Mouse (Mus musculus) megakaryocyte, embryonic 14.5 days (primary cell): ENCODE data around the gene Mex3b. TPM values are rescaled to one million over a fixed set of nuclear protein-coding genes. Genes with fewer than 3 reads are reported as not detected.

Experiments used
- H3K27me3 ChIP-seq: replicated peaks from 2 replicates; pipeline ENCODE3; 2012; ENCODE audit warnings: inconsistent platforms
- H3K36me3 ChIP-seq: replicated peaks from 2 replicates; pipeline ENCODE3; 2012; ENCODE audit warnings: low read length, inconsistent platforms, mixed read lengths
- H3K4me1 ChIP-seq: 2 replicates; pipeline ENCODE4 v1.6.1; 2012; ENCODE audit warnings: inconsistent platforms
- H3K4me3 ChIP-seq: replicated peaks from 2 replicates; pipeline ENCODE3; 2012; ENCODE audit warnings: moderate library complexity, mild to moderate bottlenecking, inconsistent platforms
- H3K9me3 ChIP-seq: 2 replicates; pipeline ENCODE4 v1.6.1; 2012; ENCODE audit warnings: inconsistent platforms
- FLI1 ChIP-seq: IDR thresholded peaks from 2 replicates; pipeline ENCODE4 v1.6.1; 2012; ENCODE audit warnings: low read length, inconsistent platforms, mixed read lengths
- GATA1 ChIP-seq: IDR thresholded peaks from 3 replicates; pipeline ENCODE4 v1.6.1; 2012; ENCODE audit warnings: mixed read lengths, low read length, inconsistent platforms, borderline replicate concordance
- polyA plus RNA-seq: library from polyadenylated mRNA; stranded (reverse); fragments of >175 nt; gene quantifications from 2 replicates; pipeline ENCODE4 v1.2.3, GENCODE M21; 2012; ENCODE audit warnings: low replicate concordance; ENCODE audit not compliant: insufficient read depth

Mex3b gene
- polyA plus RNA-seq, 1 experiment: 1.7 TPM

DNA sequence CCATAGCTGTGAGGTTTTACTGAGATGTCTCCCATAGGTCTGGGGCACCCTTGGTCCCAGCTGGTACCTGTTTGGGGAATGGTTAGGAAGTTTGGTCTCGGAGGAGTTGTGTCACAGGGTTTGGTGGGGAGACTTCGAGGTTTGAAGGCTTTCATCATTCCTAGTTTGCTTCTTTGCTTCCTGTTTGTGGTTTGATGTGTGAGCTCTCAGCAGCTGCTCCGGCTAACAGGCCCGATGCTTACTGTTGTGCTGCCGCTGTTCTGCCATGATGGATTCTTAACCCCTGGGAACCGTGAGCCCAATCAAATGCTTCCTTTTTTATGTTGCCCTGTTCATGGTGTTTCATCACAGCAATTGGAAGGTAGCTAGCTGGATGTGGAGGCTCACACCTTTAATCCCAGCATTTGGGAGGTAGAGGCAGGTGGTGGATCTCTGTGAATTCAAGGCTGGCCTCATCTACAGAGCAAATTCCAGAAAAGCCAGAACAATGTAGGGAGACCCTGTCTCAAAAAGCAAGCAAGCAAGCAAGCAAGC lies 23.3 kb downstream of the Mex3b start:
- no peaks in the 10 kb centered on the region for H3K9me3 ChIP-seq
- H3K4me3 ChIP-seq: no peak overlapping the region
- no peak for TF ChIP-seq GATA1
- no peak for TF ChIP-seq FLI1
- peaks cover 20% of the 10 kb centered on the region for H3K27me3 ChIP-seq
- no peaks in the 10 kb centered on the region for H3K36me3 ChIP-seq
- H3K4me1 ChIP-seq: peaks cover 7% of the 10 kb centered on the region

DNA sequence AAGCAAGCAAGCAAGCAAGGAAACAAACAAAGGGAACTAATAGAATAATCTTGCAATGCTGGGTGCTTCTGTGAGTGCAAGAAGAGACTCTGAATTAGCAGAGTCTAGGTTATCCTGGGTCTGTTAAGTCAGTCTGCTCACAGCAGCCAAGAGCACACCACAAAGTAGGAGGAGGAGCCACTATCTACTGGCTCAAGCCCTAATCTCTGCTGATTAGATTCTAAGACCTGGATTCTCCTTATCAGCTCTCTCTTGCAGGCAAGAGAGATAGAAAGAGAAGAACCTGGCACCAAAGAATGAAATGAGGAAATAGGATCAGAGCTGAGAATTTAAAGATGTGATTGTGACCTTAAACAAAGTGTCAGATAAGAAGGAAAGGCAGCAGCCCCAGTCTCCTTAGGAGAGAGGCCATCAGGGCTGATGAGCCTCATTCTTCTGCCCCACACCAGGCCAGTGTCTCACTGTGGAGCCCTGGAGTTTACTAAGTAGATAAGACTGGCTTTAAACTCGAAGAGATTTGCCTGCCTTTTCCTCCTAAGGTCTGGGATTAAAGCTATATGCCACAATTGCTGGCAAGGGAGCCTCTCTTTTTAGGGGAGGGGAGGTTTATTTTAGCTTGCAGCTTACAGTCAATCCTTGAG lies 23.9 kb downstream of the Mex3b start:
- H3K4me3 ChIP-seq: no peak overlapping the region
- TF ChIP-seq FLI1 (no peak), GATA1 (no peak)
- peaks cover 7% of the 10 kb centered on the region for H3K4me1 ChIP-seq
- no peaks in the 10 kb centered on the region for H3K36me3 ChIP-seq
- no peaks in the 10 kb centered on the region for H3K9me3 ChIP-seq
- peaks cover 21% of the 10 kb centered on the region for H3K27me3 ChIP-seq

DNA sequence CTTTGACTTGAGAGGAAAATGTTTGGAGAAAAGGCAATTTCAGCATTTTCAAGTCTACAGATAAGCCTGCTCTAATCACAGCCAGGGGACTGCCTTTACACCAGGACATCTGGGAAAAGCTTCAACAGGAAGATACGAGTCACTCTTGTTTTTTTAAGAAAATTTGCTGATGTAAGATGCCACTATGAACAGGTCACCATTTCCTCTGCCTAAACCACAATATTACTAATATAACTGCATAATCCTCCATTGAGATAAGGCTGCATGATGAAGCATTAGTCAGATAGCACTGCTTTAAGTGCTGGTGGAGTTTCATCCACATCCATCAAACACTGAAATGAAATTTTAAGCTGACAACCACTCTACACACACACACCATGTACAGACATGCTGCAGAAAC lies 27.2 kb downstream of the Mex3b start:
- Histone ChIP-seq H3K9me3 (0 out of 2 replicates have a peak, but pooled peaks cover 4% of the 10 kb centered on the region), H3K4me3 (no peak overlapping the region), H3K36me3 (no peaks in the 10 kb centered on the region), H3K27me3 (peaks cover 18% of the 10 kb centered on the region), H3K4me1 (peaks cover 7% of the 10 kb centered on the region)
- TF ChIP-seq FLI1 (no peak), GATA1 (no peak)

DNA sequence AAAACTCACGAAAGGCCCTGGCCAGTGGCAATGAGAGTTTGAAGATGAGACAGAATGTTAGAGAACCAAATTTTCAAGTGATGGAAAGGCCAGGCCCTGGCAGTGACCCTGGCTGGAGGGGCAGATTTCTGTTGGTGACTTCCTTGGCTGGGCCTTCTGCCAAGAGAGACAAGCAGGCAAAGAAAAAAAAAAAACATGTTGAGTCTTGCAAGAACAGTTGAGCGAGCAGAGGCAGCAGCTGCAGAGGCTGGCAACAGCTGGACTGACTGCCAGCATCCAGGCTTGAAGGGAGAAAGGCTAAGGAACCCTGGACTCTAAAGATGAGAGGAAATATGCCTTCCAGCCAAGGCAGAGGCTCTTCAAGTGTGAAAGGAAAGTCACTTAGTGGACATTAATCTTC lies 28.5 kb downstream of the Mex3b start:
- Histone ChIP-seq H3K4me1 (no peaks in the 10 kb centered on the region), H3K27me3 (peaks cover 14% of the 10 kb centered on the region), H3K4me3 (no peak overlapping the region), H3K36me3 (no peaks in the 10 kb centered on the region), H3K9me3 (peaks cover 13% of the 10 kb centered on the region)
- no peak for TF ChIP-seq GATA1
- TF ChIP-seq FLI1: no peak

DNA sequence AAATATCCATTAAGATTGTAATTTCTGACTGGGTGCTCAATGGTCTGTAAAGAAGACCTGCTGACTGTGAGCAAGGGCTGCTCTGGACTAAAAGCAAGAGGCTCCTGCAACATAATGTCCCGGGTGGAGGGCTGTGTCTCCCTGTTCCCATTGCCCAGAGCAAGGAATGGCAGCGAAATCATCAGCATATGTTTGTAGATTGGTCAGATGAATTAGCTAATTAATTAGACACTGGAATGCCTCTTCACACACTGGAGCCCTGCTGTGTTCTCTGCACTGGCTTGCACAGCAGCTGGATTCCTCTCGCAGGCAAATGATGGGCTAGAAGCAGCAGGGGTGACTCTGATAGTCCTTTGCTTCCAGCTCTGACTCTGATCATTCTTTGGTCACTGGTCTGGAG lies 29.6 kb downstream of the Mex3b start:
- no peak overlapping the region for H3K4me3 ChIP-seq
- H3K9me3 ChIP-seq: peaks cover 13% of the 10 kb centered on the region
- no peaks in the 10 kb centered on the region for H3K4me1 ChIP-seq
- H3K27me3 ChIP-seq: peaks cover 8% of the 10 kb centered on the region
- H3K36me3 ChIP-seq: no peaks in the 10 kb centered on the region
- TF ChIP-seq FLI1 (no peak), GATA1 (no peak)

DNA sequence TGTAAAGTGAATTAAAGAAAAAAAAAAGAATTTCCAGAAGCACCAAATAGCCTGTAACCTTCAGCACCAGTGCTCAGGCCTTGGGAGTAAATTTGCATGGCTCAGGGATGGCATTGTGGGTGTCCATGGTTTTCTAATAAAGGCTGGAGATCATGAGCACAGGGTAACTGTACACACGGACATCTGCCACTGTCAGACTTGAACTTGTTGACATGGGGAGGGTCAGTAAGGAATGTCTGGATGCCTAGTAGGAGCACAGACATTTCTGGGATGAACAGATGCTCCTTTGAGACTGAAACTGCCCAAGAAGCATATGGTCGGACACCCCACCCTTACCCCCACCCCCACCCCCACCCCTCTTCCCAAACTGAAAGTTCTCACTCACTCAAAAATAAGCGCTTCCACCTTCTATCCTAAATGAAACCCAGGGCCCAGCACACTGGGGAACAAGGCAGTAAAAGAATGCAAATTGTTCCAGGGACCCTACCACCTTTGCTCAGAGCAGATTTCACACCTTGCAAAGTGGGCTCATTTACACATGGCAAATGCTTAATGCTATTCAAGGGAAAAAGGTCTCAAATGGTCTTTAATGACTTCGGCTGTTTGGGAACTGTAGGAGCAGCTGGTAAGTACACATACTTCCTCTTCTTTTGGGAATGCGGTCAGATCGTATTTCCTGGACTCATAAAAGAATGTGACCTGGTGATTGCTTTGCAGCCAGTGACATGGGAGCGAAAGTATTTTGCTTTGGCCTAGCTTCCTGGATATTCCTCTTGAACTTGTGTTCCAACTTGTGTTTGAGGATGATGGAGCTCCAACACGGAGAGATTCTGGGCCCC lies 32.5 kb downstream of the Mex3b start:
- H3K4me3 ChIP-seq: no peak overlapping the region
- no peaks in the 10 kb centered on the region for H3K4me1 ChIP-seq
- no peaks in the 10 kb centered on the region for H3K36me3 ChIP-seq
- peaks cover 13% of the 10 kb centered on the region for H3K9me3 ChIP-seq
- peaks cover 9% of the 10 kb centered on the region for H3K27me3 ChIP-seq
- TF ChIP-seq GATA1: no peak
- TF ChIP-seq FLI1: no peak

DNA sequence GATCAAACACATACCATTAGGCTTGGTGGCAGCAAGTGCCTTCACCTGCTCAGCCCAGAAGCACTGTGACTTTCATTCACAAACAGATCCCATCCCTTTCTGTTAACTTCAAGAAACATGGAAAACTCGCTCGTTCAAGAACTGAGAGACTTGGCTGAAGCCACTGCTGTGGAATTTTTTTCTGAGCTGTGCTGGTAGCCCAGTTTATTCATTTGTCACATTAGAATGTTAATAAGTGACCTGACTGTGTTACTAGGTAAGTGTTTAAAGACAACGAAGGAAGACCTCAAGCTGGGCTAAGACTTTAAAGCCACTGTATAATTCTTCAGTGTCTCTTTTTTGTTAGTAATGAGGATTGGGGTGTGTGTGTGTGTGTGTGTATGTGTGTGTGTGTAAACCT lies 35.9 kb downstream of the Mex3b start:
- no peak overlapping the region for H3K4me3 ChIP-seq
- peaks cover 22% of the 10 kb centered on the region for H3K9me3 ChIP-seq
- H3K27me3 ChIP-seq: peaks cover 11% of the 10 kb centered on the region
- H3K36me3 ChIP-seq: no peaks in the 10 kb centered on the region
- TF ChIP-seq GATA1 (no peak), FLI1 (no peak)
- H3K4me1 ChIP-seq: no peaks in the 10 kb centered on the region

DNA sequence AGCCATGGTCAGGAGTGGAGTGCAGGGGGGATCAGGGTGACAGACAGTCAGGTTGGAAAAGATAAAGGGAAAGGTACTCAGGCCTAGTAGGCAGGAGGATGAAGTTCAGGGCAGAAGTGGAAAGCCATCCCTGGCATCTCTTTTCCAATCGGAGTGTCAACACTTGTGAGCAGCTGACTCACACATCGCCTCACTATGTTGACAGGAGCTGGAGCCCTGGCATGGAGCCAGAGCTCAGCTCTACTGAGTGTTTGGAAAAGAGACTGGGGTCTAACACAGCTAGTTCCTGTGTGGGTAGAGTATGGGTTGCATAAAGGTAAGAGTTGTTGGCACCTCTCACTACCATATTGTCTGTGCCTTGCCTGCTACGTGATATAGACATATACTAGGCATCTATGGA lies 38.4 kb downstream of the Mex3b start:
- no peak for TF ChIP-seq FLI1
- TF ChIP-seq GATA1: no peak
- Histone ChIP-seq H3K4me1 (no peaks in the 10 kb centered on the region), H3K36me3 (no peaks in the 10 kb centered on the region), H3K27me3 (peaks cover 11% of the 10 kb centered on the region), H3K9me3 (peaks cover 9% of the 10 kb centered on the region), H3K4me3 (no peak overlapping the region)

DNA sequence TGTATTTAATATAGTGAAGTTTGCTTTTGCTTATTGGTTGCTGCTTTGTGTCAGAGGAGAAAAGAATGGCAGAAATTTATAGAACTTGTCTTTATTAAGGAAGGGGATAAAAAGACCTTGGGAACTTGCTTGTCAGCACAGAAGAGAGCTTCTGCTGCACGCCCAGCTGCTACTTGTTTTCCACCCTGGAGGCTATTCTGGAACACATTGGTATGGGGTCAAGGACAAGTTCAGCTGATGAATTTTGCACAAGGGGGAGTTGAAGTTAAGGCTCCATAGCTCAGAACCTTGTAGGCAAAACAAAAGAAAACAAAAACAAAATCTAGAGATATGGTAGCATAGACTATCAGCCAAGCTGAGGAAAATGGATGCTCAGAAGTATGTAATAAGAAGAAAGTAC lies 39.9 kb downstream of the Mex3b start:
- Histone ChIP-seq H3K4me1 (no peaks in the 10 kb centered on the region), H3K36me3 (no peaks in the 10 kb centered on the region), H3K27me3 (peaks cover 13% of the 10 kb centered on the region), H3K4me3 (no peak overlapping the region), H3K9me3 (peaks cover 9% of the 10 kb centered on the region)
- TF ChIP-seq GATA1 (no peak), FLI1 (no peak)

DNA sequence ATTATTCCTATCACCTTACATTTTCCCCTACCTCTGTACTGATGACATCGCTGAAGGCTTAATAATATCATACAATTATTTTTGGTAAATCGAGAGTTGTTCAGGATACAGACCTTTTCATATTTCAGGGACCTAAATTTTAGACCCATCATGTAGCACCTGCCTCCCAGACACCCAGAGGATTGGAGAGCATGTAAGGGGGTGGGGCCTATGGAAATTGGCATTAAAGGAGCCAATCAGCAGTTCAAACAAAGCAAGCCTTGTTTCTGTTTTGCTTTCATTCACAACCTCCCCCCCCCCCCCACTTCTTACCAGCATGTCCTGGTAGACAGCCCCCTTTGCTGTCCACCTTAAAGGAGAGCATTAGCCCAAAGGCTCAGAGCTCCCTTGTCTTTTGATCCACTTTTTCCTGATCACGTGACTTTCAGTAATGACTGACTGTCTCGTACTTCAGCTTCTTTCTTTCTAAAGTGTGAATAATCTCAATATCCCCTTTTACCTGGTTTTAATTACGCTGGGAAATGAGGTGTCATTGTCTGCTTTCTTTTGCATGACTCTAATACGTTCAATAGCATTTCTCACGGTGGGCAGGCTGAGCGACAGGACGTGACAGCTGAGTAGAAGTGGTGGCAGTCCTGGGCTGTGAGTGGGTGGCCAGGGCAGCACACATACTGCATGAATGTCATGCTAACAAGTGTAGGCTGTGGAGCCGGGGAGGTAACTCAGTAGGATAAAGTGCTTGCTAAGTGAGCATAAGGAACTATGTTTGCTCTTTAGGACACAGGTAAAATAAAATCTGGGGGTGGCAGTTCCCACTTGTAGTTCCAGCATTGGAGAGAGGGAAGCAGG lies 43.6 kb downstream of the Mex3b start:
- Histone ChIP-seq H3K36me3 (no peaks in the 10 kb centered on the region), H3K4me1 (no peaks in the 10 kb centered on the region), H3K9me3 (peaks cover 6% of the 10 kb centered on the region; the same call in 1 of the 2 replicates), H3K27me3 (peaks cover 3% of the 10 kb centered on the region), H3K4me3 (no peak overlapping the region)
- no peak for TF ChIP-seq GATA1
